Mouse (Mus musculus) Patski (cell line): ENCODE data around the gene Mycbpap. TPM values are rescaled to one million over a fixed set of nuclear protein-coding genes. Genes with fewer than 3 reads are reported as not detected.

Source experiments
- ATAC-seq: fragments of 100-300 bp; one replicate; pipeline ENCODE4 v1.8.0; 2021
- CTCF ChIA-PET: fragments of 350-600 bp; sonication (Branson Sonifier 250); formaldehyde crosslinking; loops from one replicate; lab custom pipeline; 2022; ENCODE audit warnings: inconsistent platforms; lab: Charles Lee
- POLR2A ChIA-PET: fragments of 350-600 bp; sonication (Branson Sonifier 250); formaldehyde crosslinking; loops from one replicate; lab custom pipeline; 2022; ENCODE audit warnings: antibody characterized with exemption, inconsistent platforms; lab: Charles Lee
- DNase-seq: peaks from one replicate; pipeline ENCODE4 v3.0.0-alpha.2; 2011; ENCODE audit warnings: low read depth, low spot score
- H3K27me3 ChIP-seq: fragments of 371-371 bp; one replicate; pipeline ENCODE4 v1.5.1; 2021
- CTCF ChIP-seq: fragments of 100-300 bp; IDR thresholded peaks from one replicate; pipeline ENCODE4 v1.5.1; 2021
- in situ Hi-C: fragments of 300-500 bp; cut with MboI; formaldehyde crosslinking; loops from 3 replicates; pipeline ENCODE4 v1.11.1; 2018; ENCODE audit warnings: low pct_unique_long_range_greater_than_20kb, mixed read lengths
- polyA plus RNA-seq: library from polyadenylated mRNA; unstranded; gene quantifications from one replicate; pipeline ENCODE4 v1.2.3, GENCODE M21; 2021

Gene Mycbpap
- polyA plus RNA-seq, 1 experiment from 2014 or later, result 1.3 TPM

DNA sequence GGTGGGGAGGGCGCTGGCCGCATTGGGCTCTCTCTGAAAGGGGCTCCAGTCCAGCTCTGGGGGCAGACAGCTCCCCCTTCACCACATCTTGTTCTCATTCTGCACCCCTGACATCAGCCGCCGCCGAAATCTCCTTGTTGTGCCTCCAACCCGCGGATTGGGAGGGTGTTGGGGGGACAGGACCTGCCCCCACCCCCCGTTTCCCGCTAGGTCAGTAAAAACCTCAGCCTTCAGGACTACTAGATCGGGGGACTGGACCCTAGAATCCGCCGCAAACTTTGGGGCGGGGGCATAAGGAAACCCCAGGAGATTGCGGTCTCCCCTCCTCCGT is 49.0 kb downstream of the Mycbpap start:
- H3K27me3 ChIP-seq, result no peaks in the 10 kb centered on the region
- ChIA-PET POLR2A (interaction anchor here (0.7 to 1.6 kb wide), 3 partner anchors 18 to 129 kb away, joined by 3 to 4 read pairs (median 3); no protein-coding TSS in a partner anchor), CTCF (interaction anchor here (1.1 to 1.9 kb wide), 4 partner anchors 14 to 76 kb away, joined by 3 to 6 read pairs (median 4); partner anchors contain the start of genes Rsad1 and Spata20)
- in situ Hi-C loops, result no loop called here
- no peak for TF ChIP-seq CTCF
- DNase-seq (no peak), ATAC-seq (no peak)

GRCm38 (mm10) chr11:94471740-94472584 is 49.6 kb downstream of the Mycbpap start:
- ChIA-PET POLR2A (interaction anchor here (0.7 to 1.6 kb wide), 4 partner anchors 17 to 129 kb away, joined by 3 to 4 read pairs (median 3); no protein-coding TSS in a partner anchor), CTCF (interaction anchor here (1.1 kb wide), 2 partner anchors 14 to 71 kb away, joined by 3 to 4 read pairs; partner anchors contain the start of gene Spata20)
- H3K27me3 ChIP-seq, result no peaks in the 10 kb centered on the region
- in situ Hi-C loops, result no loop called here
- ATAC-seq (no peak), DNase-seq (no peak)
- TF ChIP-seq CTCF, result no peak

GRCm38 (mm10) chr11:94470391-94470790 is 51.2 kb downstream of the Mycbpap start:
- CTCF ChIA-PET, result interaction anchor here (1.2 kb wide), 1 partner anchor 16 kb away, joined by 5 read pairs; the partner anchor contains the start of gene Spata20
- TF ChIP-seq CTCF, result no peak

DNA sequence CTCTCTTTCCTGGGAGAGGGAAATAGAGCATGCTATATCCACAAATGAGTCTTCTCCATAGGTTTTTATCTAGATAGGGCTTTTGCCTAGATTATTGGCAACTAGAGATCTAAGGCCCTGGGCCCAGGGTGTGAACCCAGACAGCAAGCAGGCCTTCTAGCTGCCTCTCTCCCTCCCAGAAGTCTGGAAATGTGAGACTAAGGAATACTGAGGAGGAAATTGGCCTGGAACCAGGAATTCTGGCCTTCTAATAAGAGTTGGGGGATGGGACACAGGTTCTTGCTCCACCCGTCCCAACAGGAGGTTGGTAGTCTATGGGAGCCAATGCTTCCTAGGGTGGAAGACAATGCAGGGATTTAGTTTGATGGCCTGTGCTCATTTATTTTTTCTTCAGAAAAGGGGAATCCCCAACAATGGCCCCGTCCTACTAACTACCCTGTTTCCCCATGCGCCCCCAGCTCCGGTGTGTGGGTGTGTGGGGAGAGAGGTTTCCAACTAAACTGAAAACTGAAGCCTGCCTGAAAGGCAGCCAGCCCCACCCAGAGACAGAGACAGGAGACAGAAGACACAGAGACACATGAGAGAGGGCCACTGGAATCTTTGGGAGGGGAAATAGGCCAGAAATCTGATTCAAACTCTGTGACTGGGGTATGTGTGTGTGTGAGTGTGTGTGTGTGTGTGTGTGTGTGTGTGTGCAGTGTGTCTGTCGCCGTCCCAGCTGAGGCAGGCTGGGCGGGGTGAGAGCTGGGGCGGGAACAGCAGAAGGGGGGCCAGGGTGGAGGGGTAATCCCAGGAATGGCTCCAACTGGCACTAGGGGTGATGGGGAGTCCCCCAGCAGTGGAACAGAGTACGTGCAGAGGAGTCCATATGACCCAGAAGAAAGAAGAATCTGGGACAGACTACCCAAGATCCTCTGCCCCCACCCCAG is 52.1 kb downstream of the Mycbpap start:
- in situ Hi-C loops, result no loop called here
- H3K27me3 ChIP-seq, result no peaks in the 10 kb centered on the region
- TF ChIP-seq CTCF, result no peak
- DNase-seq (no peak), ATAC-seq (no peak)
- ChIA-PET POLR2A (no interaction called here), CTCF (no interaction called here)

More at GRCm38 (mm10) chr11:94470391-94470790, 51.2 kb downstream of the Mycbpap start:
- ATAC-seq, result no peak
- no peak for DNase-seq
- no peaks in the 10 kb centered on the region for H3K27me3 ChIP-seq
- in situ Hi-C loops, result no loop called here
- POLR2A ChIA-PET, result no interaction called here

DNA sequence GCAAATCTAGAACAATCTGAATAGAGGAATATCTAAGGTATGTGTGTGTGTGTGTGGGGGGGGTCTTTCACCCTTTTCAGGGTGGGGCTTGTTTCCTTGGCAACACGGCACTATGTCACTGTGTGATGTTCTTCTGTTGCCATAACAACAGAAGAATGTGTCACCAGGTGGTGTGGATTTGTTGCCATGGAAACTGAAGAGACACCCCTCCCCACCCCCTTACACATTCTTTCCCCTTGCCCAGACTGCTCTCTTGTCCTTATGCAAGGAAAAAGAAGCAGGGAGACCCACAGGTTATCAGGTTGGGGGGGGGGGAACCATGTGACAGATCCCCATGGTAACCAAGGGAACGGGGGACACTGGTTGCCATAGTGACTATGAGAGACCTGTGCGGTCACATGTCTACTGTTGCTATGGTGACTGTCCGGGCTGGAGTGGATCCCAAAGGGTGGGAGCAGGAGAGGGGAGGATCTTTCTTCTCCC is 52.9 kb downstream of the Mycbpap start:
- TF ChIP-seq CTCF, result no peak
- CTCF ChIA-PET, result no interaction called here
- in situ Hi-C loops, result no loop called here
- DNase-seq, result no peak
- POLR2A ChIA-PET, result no interaction called here
- ATAC-seq, result no peak
- H3K27me3 ChIP-seq, result no peaks in the 10 kb centered on the region

GRCm38 (mm10) chr11:94466333-94466855 is 55.1 kb downstream of the Mycbpap start:
- no peak for ATAC-seq
- CTCF ChIA-PET, result interaction anchor here (1.5 kb wide), 1 partner anchor 20 kb away, joined by 4 read pairs; the partner anchor contains the start of gene Spata20
- in situ Hi-C loops, result no loop called here
- POLR2A ChIA-PET, result no interaction called here
- TF ChIP-seq CTCF, result no peak
- no peaks in the 10 kb centered on the region for H3K27me3 ChIP-seq
- no peak for DNase-seq

- ChIA-PET CTCF (no interaction called here), POLR2A (interaction anchor here (0.9 to 1.6 kb wide), 2 partner anchors 10 to 11 kb away, joined by 5 to 6 read pairs; partner anchors contain the start of gene Cacna1g)
- in situ Hi-C loops, result no loop called here
- no peak for TF ChIP-seq CTCF
- DNase-seq (no peak), ATAC-seq (no peak)
- H3K27me3 ChIP-seq, result no peaks in the 10 kb centered on the region
Measured at GRCm38 (mm10) chr11:94464170-94464569, 57.4 kb downstream of the Mycbpap start.

DNA sequence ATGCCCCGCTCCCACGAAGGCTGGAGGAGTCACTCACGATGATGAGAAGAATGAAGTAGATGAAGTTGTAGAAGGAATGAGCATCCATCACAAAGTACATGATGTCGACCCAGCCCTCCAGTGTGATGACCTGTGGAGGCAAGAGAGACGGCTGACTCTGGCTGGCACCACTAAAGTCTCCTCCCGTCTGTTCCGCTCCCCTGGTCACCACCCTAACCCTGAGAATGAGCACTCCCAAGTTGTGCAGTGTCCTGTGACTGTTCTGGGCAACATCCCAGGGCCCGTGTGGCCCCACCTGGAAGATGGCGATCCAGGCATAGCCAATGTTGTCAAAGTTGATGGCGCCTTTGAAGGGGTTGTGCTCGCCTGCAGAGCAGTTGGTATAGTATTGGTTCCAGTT is 59.7 kb downstream of the Mycbpap start:
- POLR2A ChIA-PET, result interaction anchor here (0.8 kb wide), 1 partner anchor 89 kb away, joined by 3 read pairs; no protein-coding TSS in a partner anchor
- H3K27me3 ChIP-seq, result no peaks in the 10 kb centered on the region
- in situ Hi-C loops, result no loop called here
- DNase-seq, result no peak
- CTCF ChIA-PET, result no interaction called here
- TF ChIP-seq CTCF, result no peak
- ATAC-seq, result no peak

DNA sequence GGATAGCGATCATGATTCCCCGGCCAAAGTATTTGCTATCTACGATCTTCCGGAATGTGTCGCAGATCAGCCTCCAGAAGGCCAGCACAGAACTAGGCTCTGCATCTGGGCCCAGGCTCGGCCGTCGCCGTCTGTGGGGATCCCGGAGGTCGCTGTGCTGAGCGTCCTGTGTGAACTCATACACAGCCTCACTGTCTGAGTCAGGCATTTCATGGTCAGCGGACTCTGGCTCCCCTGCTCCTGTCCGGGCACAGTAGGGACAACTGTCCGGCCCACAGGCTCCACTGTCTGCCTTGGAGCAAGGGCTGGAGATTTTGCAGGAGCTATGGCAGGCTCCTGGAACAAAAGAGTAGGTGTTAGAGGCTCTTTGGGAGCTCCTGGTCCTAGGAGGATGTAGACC is 64.5 kb downstream of the Mycbpap start:
- CTCF ChIA-PET, result no interaction called here
- no peak for TF ChIP-seq CTCF
- in situ Hi-C loops, result no loop called here
- DNase-seq (no peak), ATAC-seq (no peak)
- POLR2A ChIA-PET, result no interaction called here
- H3K27me3 ChIP-seq, result no peaks in the 10 kb centered on the region

- ATAC-seq, result no peak
- in situ Hi-C loops, result no loop called here
- H3K27me3 ChIP-seq, result no peaks in the 10 kb centered on the region
- no peak for TF ChIP-seq CTCF
- POLR2A ChIA-PET, result interaction anchor here (1.1 kb wide), 1 partner anchor 17 kb away, joined by 4 read pairs; the partner anchor contains the start of gene Cacna1g
- DNase-seq, result no peak
- CTCF ChIA-PET, result interaction anchor here (1.4 kb wide), 1 partner anchor 51 kb away, joined by 3 read pairs; no protein-coding TSS in a partner anchor
Measured at GRCm38 (mm10) chr11:94456347-94456746, 65.2 kb downstream of the Mycbpap start.
